Mouse (Mus musculus): ENCODE data around the gene Csnk2b.

Gene Csnk2b

DNA sequence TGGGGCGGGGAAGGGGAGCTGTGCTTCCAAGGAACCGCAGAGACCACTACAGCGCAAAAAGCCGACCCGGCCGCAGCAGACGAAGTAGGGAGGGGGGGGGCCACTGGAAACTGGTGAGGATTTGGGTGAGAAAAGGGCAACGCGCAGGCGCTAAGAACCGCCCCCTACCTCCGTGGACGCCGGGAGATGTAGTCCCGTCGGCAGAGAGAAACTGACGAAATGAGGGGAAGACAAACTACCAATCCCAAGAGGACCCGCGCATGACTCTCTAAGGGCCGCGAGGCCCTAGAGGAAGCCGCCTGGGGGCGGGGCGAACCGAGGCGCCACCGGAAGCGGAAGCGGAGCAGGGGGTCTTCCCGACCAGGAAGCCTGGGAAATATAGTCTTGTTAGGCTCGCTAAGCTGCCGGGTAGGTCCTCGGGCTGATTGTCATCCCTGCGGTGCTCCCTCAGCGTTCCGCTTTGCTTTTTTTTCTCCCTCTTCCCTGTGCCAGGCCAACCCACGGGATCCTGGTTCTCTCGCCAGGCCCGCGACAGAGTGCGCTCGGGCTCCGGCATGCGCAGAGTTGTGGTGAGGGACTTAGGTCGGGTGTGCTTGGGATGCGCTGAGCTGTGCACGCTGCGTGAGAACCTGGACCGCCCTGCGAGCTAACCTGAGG, 582 bp downstream of the Csnk2b start, which contains the start of gene Gpank1:
Gene Gpank1, plus strand, starts transcription at position 313 of the 657 bp plus-strand sequence.
- peak; percentile 100 for DNase-seq (ENCODE audit: low read depth, low spot score)

DNA sequence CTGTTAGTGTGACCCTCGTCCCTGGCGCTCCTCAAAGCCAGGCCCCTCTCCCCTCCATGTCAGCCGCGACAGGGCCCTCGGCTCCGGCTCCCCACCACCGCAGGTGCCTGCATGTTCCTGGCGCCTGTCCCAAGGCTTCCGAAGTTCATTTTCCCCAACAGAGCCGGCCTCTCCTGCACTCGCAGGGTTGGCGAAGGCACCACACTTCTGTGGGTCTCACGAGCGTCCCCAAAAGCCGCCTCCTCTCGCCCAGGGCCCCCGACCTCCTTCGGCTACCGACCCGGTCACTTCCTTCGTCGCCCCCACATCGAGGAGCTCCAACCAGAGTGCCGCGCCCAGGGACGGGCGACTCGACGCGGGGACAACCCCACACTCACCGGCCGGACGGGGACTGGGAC, 1.1 kb downstream of the Csnk2b start:
- peak; percentile 40 for DNase-seq (ENCODE audit: low read depth, low spot score)

DNA sequence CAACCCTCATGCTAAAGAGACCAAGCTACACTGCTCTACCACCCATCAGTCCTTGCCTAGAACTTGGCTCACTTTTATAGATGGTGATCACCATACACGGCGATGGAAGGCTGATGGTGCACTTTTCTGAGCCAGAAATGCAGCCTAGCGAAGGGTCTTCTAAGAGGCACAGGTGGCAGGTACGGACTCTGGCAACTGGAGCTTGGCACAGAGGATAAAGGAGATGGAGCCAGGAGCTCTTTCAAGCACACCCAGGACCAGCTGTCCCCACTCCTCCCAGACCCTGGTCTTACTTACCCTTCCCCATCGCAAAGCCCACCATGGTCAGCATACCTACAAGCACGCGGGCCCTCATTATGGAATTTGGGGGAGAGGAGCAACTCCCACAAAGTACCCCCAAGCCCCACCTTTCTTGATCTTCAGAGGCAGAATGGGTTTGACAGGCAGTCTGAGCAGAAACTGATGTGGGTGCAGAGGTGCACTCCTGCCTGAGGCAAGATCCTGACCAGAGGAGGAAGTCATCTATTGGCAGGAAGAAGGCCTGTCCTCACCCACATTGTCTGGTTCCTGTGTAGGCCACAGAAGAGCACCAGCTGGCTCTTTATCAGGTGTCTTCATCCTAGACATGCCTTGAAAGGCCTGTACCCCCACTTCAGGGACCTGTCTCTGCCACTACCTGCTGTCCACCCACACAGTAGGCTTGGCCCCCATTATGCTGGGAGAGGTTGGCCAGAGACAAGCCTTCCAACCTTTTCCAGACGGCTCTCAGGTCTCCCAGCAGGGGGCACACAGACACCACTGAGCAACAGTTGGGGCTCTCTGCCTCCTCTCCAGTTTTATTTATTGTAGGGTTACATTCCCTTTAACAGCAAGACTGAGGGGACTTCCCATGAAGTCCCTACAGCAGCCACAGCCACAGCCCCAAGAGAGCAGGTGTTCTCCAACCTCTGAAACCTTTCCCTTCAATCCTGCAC, 6.5 kb downstream of the Csnk2b start, which contains the start of gene Ly6g5b:
Gene Ly6g5b, minus strand, starts transcription at position 383 of the 974 bp plus-strand sequence.
- no peak for DNase-seq (ENCODE audit: low read depth, low spot score)

DNA sequence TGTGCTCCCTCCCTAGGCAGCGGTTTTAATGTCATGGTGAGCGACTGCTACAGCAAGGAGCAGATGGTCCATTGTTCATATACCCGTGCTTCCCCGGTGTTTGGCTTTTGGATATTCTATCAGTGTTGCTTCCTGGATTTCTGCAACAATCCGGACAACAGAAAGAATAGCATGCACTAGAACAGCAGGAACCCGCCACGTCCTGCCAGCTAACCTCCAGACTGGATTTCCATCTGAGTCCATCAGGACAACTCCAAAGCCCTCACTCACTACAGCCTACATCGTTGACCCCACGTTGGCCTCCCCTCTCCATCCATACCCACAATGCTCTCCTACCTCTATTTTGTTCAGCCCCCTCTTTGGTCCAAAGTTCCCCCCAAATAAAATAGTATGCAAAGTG, 10.1 kb downstream of the Csnk2b start:
- DNase-seq (ENCODE audit: low read depth, low spot score): no peak

DNA sequence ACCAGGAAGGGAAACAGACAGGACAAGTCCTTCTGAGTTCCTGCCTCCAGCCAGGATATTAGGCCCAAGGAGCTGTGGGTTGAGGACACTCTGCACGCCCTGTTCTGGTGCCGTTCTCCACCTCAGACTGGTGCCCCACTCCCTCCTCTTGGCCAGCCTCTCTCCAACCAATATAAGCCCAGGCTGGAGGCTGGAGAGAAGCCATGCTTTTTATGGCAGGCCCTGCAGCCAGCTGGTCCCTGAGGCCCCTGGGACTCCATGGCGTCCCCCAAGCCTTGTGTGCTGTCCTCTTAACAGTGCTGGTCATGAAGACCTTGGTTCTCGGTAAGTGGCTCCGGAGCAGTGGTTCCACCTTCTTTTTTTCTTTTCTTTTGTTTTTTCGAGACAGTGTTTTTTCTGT, 13.8 kb downstream of the Csnk2b start, which contains the start of gene Ly6g5c:
Gene Ly6g5c, plus strand, starts transcription at position 183 of the 400 bp plus-strand sequence.
- DNase-seq (ENCODE audit: low read depth, low spot score): no peak

DNA sequence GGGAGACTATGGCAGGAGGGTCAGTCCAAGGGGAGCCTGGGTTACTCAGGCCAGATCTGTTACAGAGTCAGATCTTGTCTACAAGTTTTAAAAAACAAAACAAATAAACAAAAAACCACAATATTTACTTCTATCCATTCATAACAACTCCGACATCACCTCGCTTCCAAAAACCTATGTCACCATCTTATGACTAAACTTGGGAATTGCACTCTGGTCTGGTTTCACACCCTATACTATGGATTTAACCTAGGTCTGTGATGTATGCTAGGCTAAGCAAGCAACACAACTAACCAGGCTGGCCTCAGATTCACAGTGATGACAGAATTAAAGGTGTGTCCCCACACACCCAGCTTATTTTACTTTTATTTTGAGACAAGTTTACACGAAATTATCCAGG, 15.3 kb downstream of the Csnk2b start:
- DNase-seq (ENCODE audit: low read depth, low spot score): no peak

DNA sequence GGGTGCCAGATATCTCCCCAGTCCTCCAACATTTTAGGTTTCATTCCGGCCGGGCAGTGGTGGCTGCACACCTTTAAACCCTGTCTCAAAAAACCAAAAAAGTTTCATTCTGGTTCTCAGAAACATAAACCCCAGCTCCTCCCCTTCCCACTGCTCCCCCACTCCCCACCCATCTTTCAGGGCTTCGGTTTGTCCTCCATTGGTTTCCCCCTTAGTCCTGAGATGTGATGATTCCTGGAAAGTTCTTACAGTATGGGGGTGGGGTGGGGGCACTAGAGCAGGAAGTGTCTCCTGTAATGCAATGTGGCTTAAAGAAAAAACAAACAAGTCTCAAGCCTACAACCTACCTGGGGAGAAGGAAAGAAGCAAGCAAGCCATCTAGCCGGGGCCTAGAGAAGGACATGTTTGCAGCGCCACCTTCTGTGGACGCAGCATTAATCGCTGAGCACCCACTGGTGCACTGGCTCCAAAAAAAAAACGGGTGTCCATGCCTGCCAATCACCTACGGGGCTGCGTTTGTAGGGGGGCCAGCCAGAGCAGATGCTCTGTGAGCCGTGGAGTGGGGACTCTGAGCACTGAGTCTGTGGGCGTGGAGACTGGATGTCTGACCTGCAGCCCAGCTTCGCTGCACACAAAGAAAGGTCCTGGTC, 16.0 kb downstream of the Csnk2b start:
- DNase-seq (ENCODE audit: low read depth, low spot score): peak; percentile 50

DNA sequence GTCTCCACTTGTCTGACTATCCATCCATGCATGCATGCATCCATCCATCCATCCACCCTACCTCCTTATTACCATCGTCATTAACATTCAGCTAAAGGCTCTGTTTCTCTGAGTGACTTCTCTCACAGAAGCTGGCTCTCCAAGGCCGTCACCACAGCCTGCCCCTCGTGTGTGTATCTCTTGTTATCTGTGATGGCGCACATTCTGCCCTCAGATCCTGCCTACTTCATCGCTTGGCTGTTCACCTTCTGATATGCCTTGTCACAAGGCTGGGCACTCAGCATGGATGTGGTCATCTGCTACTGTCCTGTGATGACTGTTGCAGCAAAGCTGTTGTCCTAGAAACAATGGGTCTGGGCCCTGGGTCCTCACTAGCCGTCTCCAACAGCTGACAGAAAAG, 17.1 kb downstream of the Csnk2b start:
- no peak for DNase-seq (ENCODE audit: low read depth, low spot score)

DNA sequence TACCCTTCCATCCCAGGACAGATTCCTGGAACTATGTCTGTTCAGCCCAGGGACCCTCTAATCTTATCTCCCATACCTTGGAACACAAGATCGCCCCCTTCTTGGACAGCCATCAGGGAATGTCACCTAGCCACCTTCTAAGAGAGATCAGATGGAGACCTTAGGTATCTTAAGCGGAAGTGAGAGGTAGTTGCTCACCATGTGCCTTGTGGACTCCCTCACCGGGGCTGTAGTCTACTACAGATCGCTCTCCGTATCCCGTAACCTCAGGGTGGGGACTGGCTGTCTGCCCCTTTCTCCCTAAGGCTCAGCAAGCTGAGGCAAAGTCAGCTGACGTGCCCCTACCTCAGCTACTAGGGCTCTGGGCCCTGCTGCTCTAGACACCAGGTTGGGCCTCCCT, 17.8 kb downstream of the Csnk2b start:
- no peak for DNase-seq (ENCODE audit: low read depth, low spot score)

DNA sequence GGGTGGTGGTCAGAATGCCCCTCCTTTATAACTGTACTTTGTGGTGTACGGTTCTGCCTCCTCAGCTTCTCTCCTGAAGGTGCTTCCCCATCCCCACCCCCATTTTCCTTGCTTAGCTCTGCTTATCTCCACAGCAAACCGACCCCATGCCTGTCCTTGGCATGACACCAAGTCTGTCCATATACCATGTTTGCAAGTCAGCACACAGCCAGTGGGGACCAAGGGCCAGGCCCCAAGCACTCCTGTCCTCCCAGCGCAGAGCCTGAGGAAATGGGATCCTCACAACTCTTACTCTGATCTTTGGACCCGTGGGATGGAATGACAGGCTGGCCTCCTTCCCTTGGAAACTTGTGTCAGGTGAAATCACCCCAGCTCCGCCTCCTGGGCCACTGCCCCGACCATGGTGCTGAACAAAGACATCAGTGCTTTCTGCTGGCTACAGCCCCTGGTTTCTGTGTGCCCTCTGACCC, 18.6 kb downstream of the Csnk2b start:
- no peak for DNase-seq (ENCODE audit: low read depth, low spot score)

DNA sequence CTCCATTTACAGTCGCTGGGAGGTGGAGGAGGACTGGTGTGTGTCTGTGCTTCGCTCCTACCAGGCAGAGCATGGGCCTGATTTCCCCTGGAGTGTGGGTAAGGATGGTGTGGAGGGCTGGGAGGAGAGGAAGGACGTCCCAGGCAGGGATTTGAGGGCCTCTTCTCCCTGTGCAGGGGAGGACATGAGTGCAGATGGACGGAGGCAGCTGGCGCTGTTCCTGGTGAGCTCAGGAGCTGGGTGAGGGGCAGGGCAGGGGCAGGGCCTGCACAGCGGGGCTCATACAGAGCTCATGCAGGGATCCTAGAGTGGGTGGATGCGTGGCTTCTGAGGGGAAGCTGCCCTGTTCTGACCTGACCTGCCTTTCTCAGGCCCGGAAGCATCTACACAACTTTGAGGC, 19.6 kb downstream of the Csnk2b start:
- DNase-seq (ENCODE audit: low read depth, low spot score): no peak

DNA sequence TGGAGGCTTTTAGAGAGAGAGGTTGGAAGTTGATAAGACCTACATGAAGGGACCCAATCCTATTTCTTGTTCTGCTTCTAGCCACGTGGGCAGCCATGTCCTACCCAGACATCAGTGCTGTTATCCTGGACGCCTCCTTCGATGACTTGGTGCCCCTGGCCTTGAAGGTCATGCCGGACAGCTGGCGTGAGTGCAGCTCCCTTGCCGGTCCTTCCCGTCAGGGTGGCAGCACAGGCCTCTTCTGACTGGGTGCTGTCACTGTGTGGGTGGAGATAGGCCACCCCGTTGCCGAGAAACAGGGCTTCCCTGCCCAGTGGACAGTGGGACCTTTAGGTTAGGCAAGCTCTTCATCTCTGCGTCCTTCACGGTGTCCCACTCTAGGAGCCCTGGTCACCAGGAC, 20.7 kb downstream of the Csnk2b start:
- no peak for DNase-seq (ENCODE audit: low read depth, low spot score)

DNA sequence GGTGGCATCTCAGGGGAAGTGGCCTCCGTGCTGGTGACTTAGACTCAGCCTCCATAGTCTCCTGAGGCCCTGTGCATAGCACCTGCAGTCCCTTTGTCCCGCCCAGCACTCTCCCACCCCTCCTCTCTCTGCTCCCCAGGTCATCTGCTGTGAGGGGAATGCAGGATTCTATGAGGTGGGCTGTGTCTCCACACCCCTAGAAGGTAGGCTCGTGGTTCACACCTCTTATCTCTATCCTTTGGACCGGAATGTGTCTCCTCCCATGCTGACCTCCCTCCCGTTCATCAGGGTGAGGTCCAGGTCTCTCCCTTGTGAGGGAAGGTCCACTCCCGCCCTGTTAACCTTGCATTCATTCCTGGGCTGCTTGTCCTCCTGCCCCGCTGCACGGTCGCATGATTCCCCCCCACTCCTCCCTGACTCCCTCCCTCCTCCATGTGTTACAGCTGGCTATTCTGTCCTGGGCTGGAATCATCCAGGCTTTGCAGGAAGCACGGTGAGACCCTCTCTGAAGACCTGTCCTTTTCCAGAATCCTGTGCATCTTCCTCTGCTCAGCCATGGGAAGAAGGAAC, 21.6 kb downstream of the Csnk2b start:
- DNase-seq (ENCODE audit: low read depth, low spot score): no peak

DNA sequence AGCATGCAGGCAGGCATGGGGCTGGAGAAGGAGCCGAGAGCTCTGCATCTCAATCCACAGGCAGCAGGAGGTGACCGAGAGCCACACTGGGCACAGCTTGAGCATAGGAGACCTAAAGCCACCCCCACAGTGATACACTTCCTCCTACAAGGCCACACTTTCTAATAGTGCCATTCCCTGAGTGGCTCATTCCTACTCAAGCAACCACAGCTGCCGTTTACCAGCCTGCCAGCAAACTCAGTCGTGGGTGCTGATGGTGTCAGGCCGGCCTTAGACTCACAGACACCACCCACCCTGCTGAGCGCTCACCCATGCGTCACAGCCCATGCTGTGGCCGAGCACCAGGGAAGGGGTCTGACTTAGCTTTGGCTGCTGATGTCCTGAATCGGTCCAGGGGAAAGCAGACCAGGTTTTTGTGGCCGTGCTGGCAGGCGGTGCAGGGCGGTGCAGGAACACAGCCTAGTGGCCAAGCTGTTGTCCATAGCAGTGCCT, 24.6 kb downstream of the Csnk2b start:
- peak; percentile 23 for DNase-seq (ENCODE audit: low read depth, low spot score)

DNA sequence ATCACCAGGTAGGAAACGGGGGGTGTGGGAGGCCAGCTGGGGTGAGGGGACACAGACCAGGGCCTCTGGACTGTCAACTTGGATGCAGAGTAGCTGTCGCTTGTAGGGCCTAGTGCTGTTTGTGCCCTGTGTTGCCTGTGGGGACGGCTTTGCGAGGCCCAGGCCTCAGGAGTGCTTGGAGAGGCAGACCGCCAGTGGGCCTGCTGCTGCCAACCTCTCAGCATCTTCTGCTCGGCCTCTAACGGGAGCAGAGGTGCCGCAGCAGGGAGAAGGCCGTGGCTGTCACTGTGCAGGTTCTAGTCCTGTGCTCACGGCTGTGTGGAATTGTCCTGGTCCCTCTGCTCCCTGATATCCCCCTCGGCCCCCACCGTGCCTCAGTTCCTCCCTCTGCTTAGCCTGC, 25.3 kb downstream of the Csnk2b start:
- DNase-seq (ENCODE audit: low read depth, low spot score): no peak

DNA sequence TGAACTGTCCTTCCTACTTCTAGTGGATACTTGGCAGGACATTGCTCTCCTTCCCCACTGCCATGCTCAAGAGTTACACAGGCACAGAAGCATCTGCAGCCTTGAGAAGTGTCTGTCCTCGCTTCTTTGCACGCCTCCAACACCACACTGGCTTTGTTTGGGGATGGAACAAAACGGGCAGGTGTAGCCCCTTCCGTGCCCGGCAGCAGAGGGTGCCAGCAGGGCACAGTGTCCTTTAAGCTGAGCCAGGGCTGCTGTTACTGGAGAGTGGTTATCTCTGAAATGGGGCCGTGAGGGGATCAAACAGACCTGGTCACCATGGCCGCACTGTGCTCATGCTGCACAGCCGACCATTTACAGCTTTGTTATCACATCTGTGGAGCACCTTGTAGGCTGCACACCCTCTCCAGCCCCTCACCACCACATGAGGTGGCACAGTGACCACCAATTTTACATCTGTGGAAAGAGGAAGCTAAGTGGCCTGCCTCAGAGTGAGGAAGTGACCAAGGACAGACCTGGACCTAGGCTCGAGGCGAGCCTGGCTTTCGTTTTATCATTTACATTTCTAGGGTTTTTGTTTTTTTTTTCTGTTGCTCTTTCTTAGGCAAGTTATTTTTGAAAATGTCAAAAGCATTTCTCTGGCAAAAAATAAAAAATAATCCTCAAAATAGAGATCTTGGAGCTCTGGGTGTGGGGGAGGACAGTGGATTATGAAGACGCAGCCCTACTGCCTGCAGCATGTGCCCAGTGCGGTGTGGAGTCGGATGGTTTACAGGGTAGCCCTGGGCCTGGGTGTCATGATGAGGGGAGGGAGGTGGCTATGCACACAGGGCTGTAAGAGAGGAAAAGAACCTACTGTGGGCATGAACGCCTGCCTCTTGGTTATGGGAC, 27.1 kb downstream of the Csnk2b start:
- DNase-seq (ENCODE audit: low read depth, low spot score): no peak

DNA sequence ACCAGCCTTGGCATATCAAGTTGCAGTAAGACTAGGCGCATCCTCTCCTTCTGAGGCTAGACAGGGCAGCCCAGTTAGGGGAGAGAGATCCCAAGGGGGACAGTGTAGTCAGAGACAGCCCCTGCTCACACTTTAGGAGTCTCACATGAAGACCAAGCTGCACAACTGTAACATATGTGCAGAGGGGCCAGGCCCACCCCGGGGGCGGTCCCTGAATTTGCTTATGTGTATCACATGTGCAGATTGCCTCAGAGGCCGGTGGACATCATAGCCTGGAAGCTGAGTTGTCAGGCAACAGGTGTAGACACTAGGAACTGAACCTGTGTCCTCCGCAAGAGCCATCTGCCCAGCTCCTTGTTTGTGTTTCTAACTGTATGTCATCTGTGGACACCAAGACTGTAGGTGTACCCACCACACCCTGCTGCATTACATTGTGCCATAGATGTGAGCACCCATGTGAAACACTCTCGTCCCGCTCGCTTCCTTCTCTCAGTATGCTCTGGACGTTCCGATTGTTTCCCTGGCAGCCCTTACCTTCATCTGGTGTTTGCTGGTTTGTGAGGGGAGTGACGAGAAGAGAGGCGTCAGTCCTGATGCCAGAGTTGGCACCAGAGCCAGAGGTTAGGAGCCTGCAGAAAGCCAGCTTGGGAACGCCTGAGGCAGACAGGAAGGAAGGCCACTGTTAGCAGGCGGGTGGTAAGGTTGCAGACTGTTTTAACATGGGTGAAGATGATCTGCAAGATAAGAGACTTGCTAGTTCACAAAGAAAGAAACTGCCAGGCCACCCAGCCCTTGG, 29.3 kb downstream of the Csnk2b start:
- DNase-seq (ENCODE audit: low read depth, low spot score): no peak

DNA sequence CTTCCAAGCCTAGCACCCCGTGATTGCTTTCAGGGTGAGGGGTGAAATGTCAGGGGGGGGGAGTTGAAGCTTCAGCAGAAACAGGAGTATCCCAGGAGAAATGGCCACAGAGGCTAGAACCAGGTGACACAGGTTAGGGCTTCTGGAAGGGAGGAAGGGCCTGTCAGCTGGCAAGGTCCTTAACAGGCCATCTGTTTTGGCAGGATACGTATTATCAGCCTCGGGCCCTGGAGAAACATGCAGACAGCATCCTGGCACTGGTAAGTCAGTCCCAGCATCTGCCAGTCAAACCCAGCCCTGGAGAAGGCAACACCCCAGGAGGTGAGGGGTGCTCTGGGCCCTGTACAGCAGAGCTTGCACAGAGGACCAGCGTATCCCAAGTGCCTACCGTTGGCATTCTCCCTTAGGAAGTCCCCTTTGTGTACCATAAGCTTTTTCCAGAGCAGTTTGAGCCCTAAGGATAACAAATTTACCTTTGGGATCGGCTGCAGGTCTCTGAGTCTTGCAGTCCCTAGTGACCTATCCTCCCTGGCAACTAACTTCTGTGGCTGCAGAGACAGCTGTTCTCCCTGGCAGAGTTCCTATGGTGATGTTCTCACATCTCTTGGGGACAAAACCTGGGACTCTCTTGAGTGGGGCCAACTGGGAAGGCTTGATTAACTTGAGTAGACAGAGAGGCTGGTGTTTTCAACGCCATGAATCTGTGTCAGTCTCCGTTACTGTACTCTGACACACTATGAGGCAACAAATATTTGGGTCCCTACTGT, 31.5 kb downstream of the Csnk2b start:
- no peak for DNase-seq (ENCODE audit: low read depth, low spot score)
